Mouse (Mus musculus) hindbrain, embryonic 16.5 days (tissue): ENCODE results near the gene Cyp17a1. TPM values are rescaled to one million over a fixed set of nuclear protein-coding genes. Genes with fewer than 3 reads are reported as not detected.

ENCODE experiments used
- ATAC-seq: fragments of 200-750 bp; cut with Nextera tagmentation; 2 replicates; pipeline ENCODE4 v1.8.0; 2017; ENCODE audit warnings: moderate TSS enrichment, moderate library complexity
- H3K27ac ChIP-seq: fragments of 300-500 bp; sonication (generic); 2 replicates; pipeline ENCODE4 v1.5.1; 2014; ENCODE audit warnings: low read depth, mild to moderate bottlenecking, control low read depth, low read length, moderate library complexity
- H3K27me3 ChIP-seq: fragments of 300-500 bp; sonication (generic); replicated peaks from 2 replicates; pipeline ENCODE4 v1.6.1; 2014; ENCODE audit warnings: low read length; ENCODE audit not compliant: control insufficient read depth, insufficient read depth
- H3K36me3 ChIP-seq: fragments of 300-500 bp; sonication (generic); 2 replicates; pipeline ENCODE4 v1.6.1; 2014; ENCODE audit warnings: mild to moderate bottlenecking, low read length, moderate library complexity, mixed read lengths; ENCODE audit not compliant: control insufficient read depth, insufficient read depth
- H3K4me1 ChIP-seq: fragments of 300-500 bp; sonication (generic); 2 replicates; pipeline ENCODE4 v1.6.1; 2014; ENCODE audit warnings: low read depth, low read length; ENCODE audit not compliant: control insufficient read depth, insufficient read depth
- H3K4me2 ChIP-seq: fragments of 300-500 bp; sonication (generic); 2 replicates; pipeline ENCODE4 v1.6.1; 2014; ENCODE audit warnings: mild to moderate bottlenecking, low read length, control low read depth, moderate library complexity
- H3K4me3 ChIP-seq: fragments of 300-500 bp; sonication (generic); 2 replicates; pipeline ENCODE4 v1.5.1; 2014; ENCODE audit warnings: mild to moderate bottlenecking, low read length, control low read depth, moderate library complexity
- H3K9ac ChIP-seq: fragments of 300-500 bp; sonication (generic); 2 replicates; pipeline ENCODE4 v1.6.1; 2014; ENCODE audit warnings: low read depth, mild to moderate bottlenecking, control low read depth, low read length, moderate library complexity
- H3K9me3 ChIP-seq: fragments of 300-500 bp; sonication (generic); 2 replicates; pipeline ENCODE4 v1.6.1; 2014; ENCODE audit warnings: mild to moderate bottlenecking, low read length, moderate library complexity; ENCODE audit not compliant: control insufficient read depth
- WGBS: fragments of 180-500 bp; shearing (Covaris S2); extraction: QIAGEN DNeasy Blood & Tissue Kit; methylation state at CpG from one replicate; pipeline ENCODE4 v1.1.7; 2014; 5-methylcytosine and 5-hydroxymethylcytosine counted together
- polyA plus RNA-seq: library from polyadenylated mRNA; unstranded; fragments of >200 nt; fragmentation: Nextera tagmentation; extraction: Ambion mirVana; gene quantifications from 2 replicates; pipeline ENCODE4 v1.2.1, GENCODE M21; 2015

Cyp17a1 gene
- polyA plus RNA-seq, 1 experiment from 2014 or later: not detected

DNA sequence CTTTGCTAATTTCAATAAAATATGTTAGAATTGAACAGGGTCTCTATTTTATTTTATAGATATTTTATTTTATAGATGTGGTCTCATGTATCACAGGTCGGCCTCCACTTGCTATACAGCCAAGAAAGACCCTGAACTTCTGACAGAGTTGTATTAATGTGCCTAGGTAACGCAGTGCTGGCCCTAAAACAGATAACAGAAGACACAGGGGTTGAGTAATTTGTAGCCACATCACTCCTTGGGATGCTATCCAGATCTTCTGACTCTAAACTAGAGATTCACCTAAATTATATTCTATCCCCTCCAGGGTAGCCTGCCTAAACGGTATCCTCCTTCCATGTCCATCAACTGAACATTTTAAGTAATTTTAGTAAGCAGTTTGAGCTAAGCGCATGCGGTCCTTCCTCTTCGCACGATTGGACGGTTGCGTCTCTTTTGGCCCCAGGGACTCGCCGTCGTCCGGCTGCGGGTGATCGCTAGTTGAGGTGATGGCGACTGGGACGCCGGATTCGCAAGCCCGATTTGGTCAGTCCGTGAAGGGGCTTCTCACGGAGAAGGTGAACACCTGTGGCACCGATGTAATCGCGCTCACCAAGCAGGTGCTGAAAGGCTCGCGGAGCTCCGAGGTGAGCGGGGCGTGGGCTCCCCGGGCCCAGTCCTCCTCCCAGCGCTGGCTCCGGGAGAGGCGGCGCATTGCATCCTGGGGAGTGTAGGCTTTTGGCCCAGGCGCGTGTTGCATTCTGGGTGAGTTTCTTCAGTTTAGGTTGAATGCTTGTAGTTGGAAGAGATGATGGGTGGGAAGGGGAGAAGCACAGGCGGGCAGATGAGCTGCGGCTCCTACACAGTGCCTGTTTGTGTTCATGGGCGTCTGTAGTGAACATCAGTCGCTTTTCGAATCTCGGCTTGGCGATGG is 16.7 kb upstream of the Cyp17a1 start, which contains the start of gene Borcs7:
TSS of gene Borcs7 (plus strand) at position 447 of the 913 bp plus-strand sequence.
- Histone ChIP-seq H3K36me3 (0 out of 2 replicates have a peak, but pooled peaks cover 3% of the 10 kb centered on the region), H3K4me1 (peaks cover 10% of the 10 kb centered on the region), H3K9me3 (no peaks in the 10 kb centered on the region), H3K27ac (peak within 1 kb of the TSS; percentile 92), H3K9ac (peak within 1 kb of the TSS; percentile 94), H3K27me3 (no peaks in the 10 kb centered on the region), H3K4me3 (peak within 1 kb of the TSS; percentile 69), H3K4me2 (peak within 1 kb of the TSS; percentile 56)
- WGBS: 4% methylated on average over 44 of the region's 44 CpGs
- peak; percentile 97 for ATAC-seq

DNA sequence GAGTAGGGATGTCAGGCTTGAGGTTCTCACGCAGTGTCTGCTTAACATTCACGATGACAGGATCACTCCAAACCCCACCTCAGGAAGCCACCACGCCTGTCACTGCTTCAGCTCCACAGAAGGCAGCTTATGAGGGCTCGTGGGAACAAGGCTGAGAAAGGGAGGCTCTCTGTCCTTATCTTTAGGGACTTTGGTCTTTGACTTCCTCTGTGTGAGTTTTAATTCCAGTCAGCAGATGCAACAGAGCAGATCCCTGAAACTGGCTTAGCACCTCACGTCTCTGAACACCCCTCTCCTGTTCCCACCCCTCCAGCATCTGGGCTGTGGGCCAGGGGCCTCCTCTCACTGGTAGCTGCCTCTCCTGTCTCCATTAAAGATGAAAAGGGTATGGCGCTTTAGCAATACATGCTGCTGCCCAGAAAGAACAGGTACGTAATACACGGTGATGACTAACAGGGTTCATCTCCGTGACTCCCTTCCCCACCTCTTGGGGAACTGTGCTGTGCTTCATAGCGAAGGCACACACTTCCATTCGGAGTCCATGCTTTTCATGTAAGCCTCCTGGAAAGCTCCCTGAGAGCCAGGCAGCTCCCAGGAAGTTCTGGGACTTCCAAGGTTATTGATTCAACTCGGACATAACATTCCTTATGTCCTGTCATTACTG is 6.9 kb upstream of the Cyp17a1 start:
- H3K36me3 ChIP-seq: no peaks in the 10 kb centered on the region
- no peak overlapping the region for H3K4me3 ChIP-seq
- no peaks in the 10 kb centered on the region for H3K9me3 ChIP-seq
- H3K4me1 ChIP-seq: no peaks in the 10 kb centered on the region
- ATAC-seq: no peak
- no peak overlapping the region for H3K4me2 ChIP-seq
- WGBS: 70% methylated on average over 12 of the region's 12 CpGs
- no peak overlapping the region for H3K27ac ChIP-seq
- no peaks in the 10 kb centered on the region for H3K27me3 ChIP-seq
- H3K9ac ChIP-seq: no peak overlapping the region

DNA sequence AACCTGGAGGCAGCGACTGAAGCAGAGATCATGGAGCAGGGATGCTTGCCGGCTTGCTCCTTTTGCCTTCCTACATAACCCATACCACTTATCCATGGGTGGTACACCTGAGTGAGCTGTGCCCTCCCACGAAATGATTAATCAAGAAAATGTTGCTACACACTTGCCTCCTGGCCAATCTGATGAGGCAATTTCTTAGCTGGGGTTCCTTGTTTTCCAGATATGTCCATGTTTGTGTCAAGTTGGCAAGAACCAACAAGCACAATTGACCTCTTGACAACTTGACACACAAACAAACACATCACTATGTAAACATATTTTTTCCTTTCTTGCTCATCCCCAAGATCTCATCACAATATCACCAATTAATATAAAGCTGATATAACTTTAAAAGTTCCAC is 2.7 kb upstream of the Cyp17a1 start:
- no peak overlapping the region for H3K27ac ChIP-seq
- H3K4me2 ChIP-seq: no peak overlapping the region
- no peaks in the 10 kb centered on the region for H3K9me3 ChIP-seq
- ATAC-seq: no peak
- H3K9ac ChIP-seq: no peak overlapping the region
- 88% methylated on average over 3 of the region's 3 CpGs for WGBS
- no peak overlapping the region for H3K4me3 ChIP-seq
- no peaks in the 10 kb centered on the region for H3K27me3 ChIP-seq
- no peaks in the 10 kb centered on the region for H3K36me3 ChIP-seq
- H3K4me1 ChIP-seq: no peaks in the 10 kb centered on the region

DNA sequence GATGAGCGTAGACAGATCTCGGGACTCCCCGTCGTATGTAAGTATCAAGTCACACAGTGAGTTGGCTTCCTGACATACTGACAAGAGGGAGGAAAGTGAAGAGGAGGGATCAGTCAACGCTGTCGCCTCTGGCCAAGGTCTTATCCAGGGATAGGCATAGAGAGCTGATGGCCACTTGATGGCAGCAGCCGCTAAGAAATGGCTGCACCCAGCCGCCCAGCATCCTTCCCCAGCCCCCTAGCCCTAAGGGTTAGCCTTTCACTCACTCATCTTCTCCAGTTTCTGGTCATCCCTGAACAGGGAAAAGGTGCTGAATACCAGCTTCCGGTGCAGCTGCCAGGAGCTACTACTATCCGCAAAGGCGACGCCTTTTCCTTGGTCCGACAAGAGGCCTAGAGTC is 2.3 kb downstream of the Cyp17a1 start:
- Histone ChIP-seq H3K27ac (no peak overlapping the region), H3K9ac (no peak overlapping the region), H3K4me2 (no peak overlapping the region), H3K9me3 (no peaks in the 10 kb centered on the region), H3K4me3 (no peak overlapping the region), H3K36me3 (no peaks in the 10 kb centered on the region), H3K4me1 (no peaks in the 10 kb centered on the region), H3K27me3 (0 out of 2 replicates have a peak, but pooled peaks cover 3% of the 10 kb centered on the region)
- 33% methylated on average over 13 of the region's 13 CpGs for WGBS
- ATAC-seq: peak; percentile 89

DNA sequence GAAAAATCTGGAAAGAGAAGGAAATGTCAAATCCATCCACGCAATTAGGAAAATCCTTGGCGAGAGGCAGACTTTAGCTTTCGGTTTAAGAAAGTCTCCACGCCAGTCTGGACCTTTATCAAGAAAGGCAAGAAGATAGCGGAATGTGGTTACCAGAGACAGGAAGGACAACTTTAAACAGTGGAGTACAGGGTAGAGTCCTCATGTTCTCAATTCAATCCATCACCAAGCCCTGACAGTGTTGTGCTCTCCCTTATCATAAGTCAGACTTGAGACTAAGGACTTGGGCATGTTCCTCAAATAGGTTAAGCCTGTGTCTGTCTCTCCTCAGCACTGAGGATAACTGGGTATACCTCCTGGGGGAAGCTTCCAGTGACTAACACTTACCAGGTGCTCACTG is 3.2 kb downstream of the Cyp17a1 start:
- no peaks in the 10 kb centered on the region for H3K36me3 ChIP-seq
- WGBS: 95% methylated on average over 5 of the region's 5 CpGs
- H3K27me3 ChIP-seq: 0 out of 2 replicates have a peak, but pooled peaks cover 3% of the 10 kb centered on the region
- H3K27ac ChIP-seq: no peak overlapping the region
- no peak overlapping the region for H3K9ac ChIP-seq
- H3K4me1 ChIP-seq: no peaks in the 10 kb centered on the region
- no peak overlapping the region for H3K4me3 ChIP-seq
- H3K4me2 ChIP-seq: no peak overlapping the region
- no peak for ATAC-seq
- no peaks in the 10 kb centered on the region for H3K9me3 ChIP-seq

DNA sequence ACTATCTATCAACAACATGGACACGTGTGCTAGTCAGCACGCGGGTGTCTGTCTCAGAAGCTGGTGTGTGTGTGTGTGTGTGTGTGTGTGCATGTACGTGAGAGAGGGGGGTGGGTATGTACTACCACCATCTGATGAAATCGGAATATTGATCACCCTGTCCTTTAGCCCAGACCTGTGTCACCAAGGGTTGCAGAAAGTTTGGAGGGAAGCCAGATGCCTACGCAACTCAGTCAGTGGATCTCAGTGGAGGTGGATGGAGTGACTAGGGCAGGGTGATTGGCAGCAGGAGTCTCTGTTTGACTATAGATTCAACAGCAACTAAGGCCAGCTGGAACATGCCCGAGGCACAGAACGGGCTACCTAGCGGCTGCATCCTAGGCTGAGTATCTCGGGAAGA is 4.7 kb downstream of the Cyp17a1 start:
- H3K36me3 ChIP-seq: no peaks in the 10 kb centered on the region
- 86% methylated on average over 10 of the region's 10 CpGs for WGBS

DNA sequence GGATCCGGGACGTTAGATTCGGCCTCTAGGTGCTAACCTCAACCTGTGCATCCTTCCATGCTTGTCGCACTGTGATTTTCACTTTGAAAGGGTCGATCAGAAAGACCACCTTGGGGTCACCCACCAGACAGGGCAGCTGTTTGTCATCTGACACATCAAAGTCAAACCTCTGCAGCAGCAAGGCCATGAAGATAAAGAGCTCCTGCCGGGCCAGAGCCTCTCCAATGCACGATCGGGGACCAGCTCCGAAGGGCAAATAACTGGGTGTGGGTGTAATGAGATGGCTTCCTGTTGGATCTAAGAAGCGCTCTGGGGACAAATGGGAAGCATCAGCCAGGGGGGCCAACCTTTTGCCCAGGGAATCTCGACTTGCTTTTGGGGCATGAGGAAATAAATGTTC is 5.7 kb downstream of the Cyp17a1 start:
- Histone ChIP-seq H3K27me3 (0 out of 2 replicates have a peak, but pooled peaks cover 3% of the 10 kb centered on the region), H3K36me3 (no peaks in the 10 kb centered on the region), H3K27ac (no peak overlapping the region), H3K9ac (no peak overlapping the region), H3K4me2 (no peak overlapping the region), H3K4me3 (no peak overlapping the region), H3K9me3 (no peaks in the 10 kb centered on the region), H3K4me1 (no peaks in the 10 kb centered on the region)
- WGBS: 66% methylated on average over 11 of the region's 11 CpGs
- no peak for ATAC-seq

More for the DNA sequence above, 4.7 kb downstream of the Cyp17a1 start:
- Histone ChIP-seq H3K4me3 (no peak overlapping the region), H3K4me2 (no peak overlapping the region), H3K27me3 (0 out of 2 replicates have a peak, but pooled peaks cover 3% of the 10 kb centered on the region), H3K9me3 (no peaks in the 10 kb centered on the region), H3K27ac (no peak overlapping the region), H3K4me1 (no peaks in the 10 kb centered on the region), H3K9ac (no peak overlapping the region)
- ATAC-seq: no peak

DNA sequence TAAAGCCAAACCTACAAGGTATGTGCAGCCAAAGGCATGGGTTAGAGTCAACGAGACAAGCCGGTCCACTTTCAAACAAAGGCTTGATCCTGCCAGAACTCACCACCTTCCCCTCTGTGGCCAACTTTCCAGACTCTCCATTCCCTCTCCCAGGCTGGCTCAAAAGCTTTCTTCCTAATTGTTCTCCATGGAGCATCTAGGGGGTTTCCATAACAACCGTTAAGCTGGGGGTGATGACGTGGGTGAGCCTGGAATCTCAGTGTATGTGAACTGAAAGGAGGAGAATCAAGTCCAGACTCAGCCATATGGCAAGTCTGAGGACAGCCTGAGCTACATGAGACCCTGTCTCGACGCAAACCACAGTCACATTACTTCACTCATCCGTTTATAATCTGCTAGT is 7.5 kb downstream of the Cyp17a1 start:
- no peak overlapping the region for H3K9ac ChIP-seq
- 0 out of 2 replicates have a peak, but pooled peaks cover 3% of the 10 kb centered on the region for H3K27me3 ChIP-seq
- 46% methylated on average over 7 of the region's 7 CpGs for WGBS
- H3K9me3 ChIP-seq: no peaks in the 10 kb centered on the region
- ATAC-seq: no peak
- no peaks in the 10 kb centered on the region for H3K36me3 ChIP-seq
- no peak overlapping the region for H3K4me3 ChIP-seq
- no peak overlapping the region for H3K4me2 ChIP-seq
- H3K27ac ChIP-seq: no peak overlapping the region
- no peaks in the 10 kb centered on the region for H3K4me1 ChIP-seq

DNA sequence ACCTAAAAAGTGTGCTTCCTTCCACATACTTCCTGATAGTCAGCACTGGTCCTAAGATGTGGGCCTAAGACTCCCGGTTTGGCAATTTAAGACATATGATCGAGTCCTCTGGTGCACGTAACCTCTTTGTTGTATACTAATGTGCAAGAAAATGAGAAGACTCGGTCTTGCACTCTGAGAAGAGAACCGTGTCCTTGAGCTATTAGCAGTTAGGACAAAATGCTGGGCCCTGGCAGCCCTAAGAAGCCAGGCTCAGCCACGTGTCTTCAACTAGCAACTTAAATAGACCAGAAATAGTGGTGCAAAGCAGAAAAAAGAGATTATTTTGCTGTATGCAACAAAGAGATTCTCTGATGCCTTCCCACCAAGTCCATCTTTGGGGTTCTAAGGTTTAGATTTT is 10.2 kb downstream of the Cyp17a1 start:
- Histone ChIP-seq H3K9ac (no peak overlapping the region), H3K27me3 (no peaks in the 10 kb centered on the region), H3K4me2 (no peak overlapping the region), H3K36me3 (no peaks in the 10 kb centered on the region), H3K4me3 (no peak overlapping the region), H3K4me1 (no peaks in the 10 kb centered on the region), H3K9me3 (no peaks in the 10 kb centered on the region), H3K27ac (no peak overlapping the region)
- WGBS: 88% methylated on average over 6 of the region's 6 CpGs
- ATAC-seq: no peak
